Mouse (Mus musculus) limb, embryonic 12.5 days (tissue): ENCODE data around the gene Pacsin2. TPM values are rescaled to one million over a fixed set of nuclear protein-coding genes. Genes with fewer than 3 reads are reported as not detected.
"Not testable (repeated sequence)": the region's sequence is repeated elsewhere in the genome, so short reads cannot be mapped to it uniquely, and the experiment has no call there.

Experiments used
- ATAC-seq: fragments of 200-750 bp; cut with Nextera tagmentation; 2 replicates; pipeline ENCODE4 v1.8.0; 2017; ENCODE audit warnings: low read depth, moderate TSS enrichment; ENCODE audit not compliant: insufficient number of reproducible peaks, insufficient read depth, low FRiP score, low TSS enrichment
- H3K27ac ChIP-seq: fragments of 300-500 bp; sonication (generic); 2 replicates; pipeline ENCODE4 v1.5.1; 2016; ENCODE audit warnings: mild to moderate bottlenecking, moderate library complexity
- H3K27me3 ChIP-seq: fragments of 300-500 bp; sonication (generic); 2 replicates; pipeline ENCODE4 v1.6.1; 2016; ENCODE audit warnings: mild to moderate bottlenecking, moderate library complexity
- H3K36me3 ChIP-seq: fragments of 300-500 bp; sonication (generic); 2 replicates; pipeline ENCODE4 v1.6.1; 2016; ENCODE audit warnings: mild to moderate bottlenecking, moderate library complexity
- H3K4me1 ChIP-seq: fragments of 300-500 bp; sonication (generic); replicated peaks from 2 replicates; pipeline ENCODE4 v1.6.1; 2016
- H3K4me2 ChIP-seq: fragments of 300-500 bp; sonication (generic); 2 replicates; pipeline ENCODE4 v1.6.1; 2016; ENCODE audit warnings: mild to moderate bottlenecking, moderate library complexity
- H3K4me3 ChIP-seq: fragments of 300-500 bp; sonication (generic); replicated peaks from 2 replicates; pipeline ENCODE4 v1.5.1; 2016; ENCODE audit warnings: mild to moderate bottlenecking
- H3K9ac ChIP-seq: fragments of 300-500 bp; sonication (generic); replicated peaks from 2 replicates; pipeline ENCODE4 v1.6.1; 2016; ENCODE audit warnings: mild to moderate bottlenecking, moderate library complexity
- H3K9me3 ChIP-seq: fragments of 300-500 bp; sonication (generic); 2 replicates; pipeline ENCODE4 v1.6.1; 2016; ENCODE audit warnings: mild to moderate bottlenecking, moderate library complexity
- WGBS: fragments of 180-500 bp; shearing (Covaris S2); methylation state at CpG from one replicate; pipeline ENCODE4 v1.1.7; 2016; 5-methylcytosine and 5-hydroxymethylcytosine counted together
- polyA plus RNA-seq: library from polyadenylated mRNA; unstranded; fragments of >200 nt; fragmentation: Nextera tagmentation; extraction: Ambion mirVana; gene quantifications from 2 replicates; pipeline ENCODE4 v1.2.1, GENCODE M21; 2016

Pacsin2 gene
- polyA plus RNA-seq, 1 experiment from 2014 or later = 45.5 TPM

- H3K9ac ChIP-seq = no peak overlapping the region
- ATAC-seq = no peak
- peaks cover 14% of the 10 kb centered on the region for H3K27me3 ChIP-seq
- no peak overlapping the region for H3K4me3 ChIP-seq
- no peak overlapping the region for H3K4me2 ChIP-seq
- H3K9me3 ChIP-seq = no peaks in the 10 kb centered on the region
- H3K4me1 ChIP-seq = peaks cover 6% of the 10 kb centered on the region; the same call in 1 of the 2 replicates
- H3K36me3 ChIP-seq = no peaks in the 10 kb centered on the region
- no peak overlapping the region for H3K27ac ChIP-seq
These were observed 98.7 kb downstream of the Pacsin2 start for GRCm38 (mm10) chr15:83365697-83366096.

- Histone ChIP-seq H3K9me3 (no peaks in the 10 kb centered on the region), H3K4me2 (no peak overlapping the region), H3K27ac (no peak overlapping the region), H3K4me1 (peaks cover 6% of the 10 kb centered on the region; the same call in 1 of the 2 replicates), H3K4me3 (no peak overlapping the region), H3K9ac (no peak overlapping the region), H3K36me3 (no peaks in the 10 kb centered on the region), H3K27me3 (peaks cover 14% of the 10 kb centered on the region)
- WGBS = 77% methylated on average over 3 of the region's 3 CpGs
- no peak for ATAC-seq
These were observed 100.2 kb downstream of the Pacsin2 start for GRCm38 (mm10) chr15:83364194-83364593.

GRCm38 (mm10) chr15:83362813-83363212 is 101.6 kb downstream of the Pacsin2 start:
- not testable (repeated sequence) for H3K4me2 ChIP-seq, ATAC-seq, H3K27ac ChIP-seq, H3K9ac ChIP-seq, H3K4me1 ChIP-seq, H3K4me3 ChIP-seq, H3K9me3 ChIP-seq, H3K36me3 ChIP-seq
- H3K27me3 ChIP-seq = peaks cover 14% of the 10 kb centered on the region
- 82% methylated on average over 1 of the region's 1 CpGs for WGBS

- not testable (repeated sequence) for ATAC-seq, H3K27ac ChIP-seq, H3K9me3 ChIP-seq, H3K27me3 ChIP-seq, H3K9ac ChIP-seq, H3K4me2 ChIP-seq, H3K4me1 ChIP-seq, H3K36me3 ChIP-seq, H3K4me3 ChIP-seq
- WGBS = 69% methylated on average over 5 of the region's 5 CpGs
These were observed 103.5 kb downstream of the Pacsin2 start for GRCm38 (mm10) chr15:83360899-83361298.

- WGBS = 84% methylated on average over 3 of the region's 3 CpGs
- H3K4me1 ChIP-seq = no peaks in the 10 kb centered on the region
- H3K9me3 ChIP-seq = no peaks in the 10 kb centered on the region
- H3K4me2 ChIP-seq = no peak overlapping the region
- no peak overlapping the region for H3K27ac ChIP-seq
- no peak overlapping the region for H3K9ac ChIP-seq
- H3K4me3 ChIP-seq = no peak overlapping the region
- ATAC-seq = no peak
- no peaks in the 10 kb centered on the region for H3K27me3 ChIP-seq
- H3K36me3 ChIP-seq = no peaks in the 10 kb centered on the region
These were observed 104.3 kb downstream of the Pacsin2 start for GRCm38 (mm10) chr15:83360140-83360539.

GRCm38 (mm10) chr15:83358476-83358875 is 105.9 kb downstream of the Pacsin2 start:
- no peak overlapping the region for H3K9ac ChIP-seq
- 100% methylated on average over 1 of the region's 1 CpGs for WGBS
- no peaks in the 10 kb centered on the region for H3K27me3 ChIP-seq
- no peaks in the 10 kb centered on the region for H3K36me3 ChIP-seq
- H3K4me1 ChIP-seq = no peaks in the 10 kb centered on the region
- H3K4me2 ChIP-seq = no peak overlapping the region
- H3K4me3 ChIP-seq = no peak overlapping the region
- H3K9me3 ChIP-seq = no peaks in the 10 kb centered on the region
- no peak overlapping the region for H3K27ac ChIP-seq
- no peak for ATAC-seq

GRCm38 (mm10) chr15:83351546-83351945 is 112.9 kb downstream of the Pacsin2 start:
- no peaks in the 10 kb centered on the region for H3K9me3 ChIP-seq
- no peak for ATAC-seq
- no peak overlapping the region for H3K9ac ChIP-seq
- H3K27me3 ChIP-seq = no peaks in the 10 kb centered on the region
- 86% methylated on average over 4 of the region's 4 CpGs for WGBS
- no peak overlapping the region for H3K4me3 ChIP-seq
- peaks cover 10% of the 10 kb centered on the region for H3K4me1 ChIP-seq
- H3K36me3 ChIP-seq = peaks cover 7% of the 10 kb centered on the region; the same call in 1 of the 2 replicates
- H3K4me2 ChIP-seq = no peak overlapping the region
- H3K27ac ChIP-seq = no peak overlapping the region

- Histone ChIP-seq H3K27ac (no peak overlapping the region), H3K9ac (no peak overlapping the region), H3K36me3 (peaks cover 13% of the 10 kb centered on the region; the same call in 1 of the 2 replicates), H3K4me1 (peaks cover 10% of the 10 kb centered on the region), H3K4me2 (peak overlapping the region; percentile 91), H3K4me3 (peak overlapping the region; percentile 83), H3K27me3 (no peaks in the 10 kb centered on the region), H3K9me3 (no peaks in the 10 kb centered on the region)
- ATAC-seq = no peak
- 58% methylated on average over 2 of the region's 2 CpGs for WGBS
These were observed 113.5 kb downstream of the Pacsin2 start for GRCm38 (mm10) chr15:83350859-83351258.

GRCm38 (mm10) chr15:83349954-83350711 is 114.3 kb downstream of the Pacsin2 start, which contains the start of gene Arfgap3:
TSS of gene Arfgap3 (minus strand) at chr15:83350247.
- WGBS = 0% methylated on average over 60 of the region's 60 CpGs
- Histone ChIP-seq H3K4me2 (peak within 1 kb of the TSS; percentile 91), H3K4me1 (peaks cover 10% of the 10 kb centered on the region), H3K27ac (peak within 1 kb of the TSS; percentile 53), H3K4me3 (peak within 1 kb of the TSS; percentile 83), H3K9ac (peak within 1 kb of the TSS; percentile 90), H3K27me3 (no peaks in the 10 kb centered on the region), H3K36me3 (peaks cover 14% of the 10 kb centered on the region; the same call in 1 of the 2 replicates), H3K9me3 (no peaks in the 10 kb centered on the region)
- ATAC-seq = peak; percentile 80

- Histone ChIP-seq H3K9ac (peak overlapping the region; percentile 90), H3K4me2 (peak overlapping the region; percentile 91), H3K36me3 (peaks cover 14% of the 10 kb centered on the region; the same call in 1 of the 2 replicates), H3K4me1 (peaks cover 11% of the 10 kb centered on the region), H3K27me3 (no peaks in the 10 kb centered on the region), H3K9me3 (no peaks in the 10 kb centered on the region), H3K27ac (peak overlapping the region; percentile 53; the same call in 1 of the 2 replicates), H3K4me3 (peak overlapping the region; percentile 83)
- WGBS = 17% methylated on average over 8 of the region's 8 CpGs
- peak; percentile 27; the same call in 1 of the 2 replicates for ATAC-seq
These were observed 115.0 kb downstream of the Pacsin2 start for GRCm38 (mm10) chr15:83349225-83349953.

- Histone ChIP-seq H3K9ac (peak overlapping the region; percentile 90; the same call in 1 of the 2 replicates), H3K36me3 (peaks cover 14% of the 10 kb centered on the region; the same call in 1 of the 2 replicates), H3K4me1 (peaks cover 15% of the 10 kb centered on the region), H3K9me3 (no peaks in the 10 kb centered on the region), H3K4me3 (peak overlapping the region; percentile 83), H3K4me2 (peak overlapping the region; percentile 91), H3K27ac (no peak overlapping the region), H3K27me3 (no peaks in the 10 kb centered on the region)
- WGBS = 62% methylated on average over 4 of the region's 4 CpGs
- ATAC-seq = no peak
These were observed 115.7 kb downstream of the Pacsin2 start for GRCm38 (mm10) chr15:83348747-83349146.
